Mouse (Mus musculus): ENCODE results near the gene Cox7b.
A peak's percentile ranks its signal among the peaks of the same experiment; 100 is the strongest.

DNA sequence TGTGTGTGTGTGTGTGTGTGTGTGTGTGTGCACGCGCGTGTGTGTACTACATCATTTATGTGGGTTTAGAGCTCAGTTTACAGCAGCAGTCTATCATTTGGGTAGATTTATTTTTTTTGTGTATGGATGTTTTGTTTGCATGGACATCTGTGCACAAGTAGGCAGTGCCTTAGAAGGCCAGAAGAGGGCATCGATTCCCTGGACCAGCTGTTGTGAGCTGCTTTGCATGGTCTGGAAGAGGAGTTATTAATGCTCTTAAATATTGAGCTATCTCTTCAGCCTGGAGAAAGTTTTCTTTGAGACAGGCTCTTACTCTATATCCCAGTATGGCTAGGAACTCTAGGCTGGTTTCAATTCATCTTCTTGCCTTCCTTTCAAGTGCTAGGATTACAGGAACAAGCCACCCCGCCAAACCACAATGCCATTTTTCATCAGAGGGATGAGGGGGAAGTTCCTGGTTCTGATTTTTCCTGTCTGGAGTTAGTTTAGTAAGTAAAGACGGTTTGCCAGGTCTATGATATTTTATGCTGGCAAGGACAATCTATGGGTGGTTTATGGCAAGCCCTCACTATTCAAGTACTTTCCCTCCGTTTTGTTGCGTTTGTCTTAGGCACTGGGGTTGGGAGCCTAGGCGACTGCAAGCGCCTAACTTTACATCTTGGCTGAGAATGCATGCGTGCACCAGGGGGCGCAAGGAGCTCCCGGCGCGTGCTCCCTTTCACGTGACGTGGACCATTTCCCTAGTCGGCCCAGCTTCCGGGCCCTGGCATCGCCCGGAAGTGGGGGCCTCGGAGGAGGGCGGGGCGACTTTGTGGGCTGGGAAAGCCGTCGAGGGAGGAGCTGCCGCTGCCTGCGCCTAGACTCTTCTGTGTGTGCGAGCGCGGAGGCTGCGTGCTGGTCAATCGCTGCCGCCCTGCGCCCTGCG, 11.2 kb downstream of the Cox7b start, which contains the start of gene Atp7a:
- TF ChIP-seq CTCF (IDR thresholded peaks at IDR 0.05; ENCODE audit: extremely low read depth, insufficient read length, insufficient replicate concordance, low read depth, low read length) (peak; percentile 73), POLR2A (IDR thresholded peaks at IDR 0.05; ENCODE audit: low read depth, low read length) (peak; percentile 93)

All from small intestine, adult 2 months (tissue).